Mouse (Mus musculus) lung, postnatal 0 days (tissue): ENCODE results near the gene Mtmr6.
"Not testable (repeated sequence)": the region's sequence is repeated elsewhere in the genome, so short reads cannot be mapped to it uniquely, and the experiment has no call there.

ENCODE experiments used
- CTCF ChIP-seq: IDR thresholded peaks from 2 replicates; pipeline ENCODE4 v1.5.1; 2016; ENCODE audit warnings: antibody characterized with exemption, mild to moderate bottlenecking
- EP300 ChIP-seq: IDR thresholded peaks from 2 replicates; pipeline ENCODE4 v1.6.1; 2016; ENCODE audit warnings: antibody characterized with exemption, mild to moderate bottlenecking, control low read depth

DNA sequence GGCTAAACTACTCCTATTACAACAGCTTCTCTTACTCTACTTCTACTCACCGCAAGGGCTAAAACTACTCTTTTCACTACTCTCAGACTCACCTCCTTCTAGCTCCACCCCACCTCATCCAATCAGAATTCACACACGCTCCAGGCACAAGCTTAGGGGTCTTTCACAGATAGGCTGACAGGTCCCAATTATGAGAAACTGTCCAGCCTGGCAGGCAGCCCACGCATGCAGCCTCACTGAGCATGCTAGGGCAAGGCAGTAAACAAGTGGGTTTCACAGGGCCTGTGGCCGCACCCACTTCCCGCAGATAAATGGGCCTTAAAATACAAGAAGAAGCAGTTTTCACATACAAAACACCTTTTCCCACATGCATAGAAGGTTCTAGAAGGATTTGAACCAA is 75.0 kb downstream of the Mtmr6 start:
- TF ChIP-seq CTCF, EP300: not testable (repeated sequence)
